Mouse (Mus musculus) regulatory T cell (primary cell): ENCODE data around the gene Atrnl1.

ENCODE experiments used
- in situ Hi-C: fragments of 300-600 bp; cut with MboI, MseI; formaldehyde crosslinking; loops from one replicate; pipeline ENCODE4 v1.15.1; 2025; ENCODE audit warnings: high pct_unique_total_duplicates

Atrnl1 gene

GRCm38 (mm10) chr19:57609361-57610057 is 1.3 kb upstream of the Atrnl1 start:
- in situ Hi-C loops, result loop anchor here (25.0 kb wide), 1 partner anchor 572 kb away; no protein-coding TSS in a partner anchor

DNA sequence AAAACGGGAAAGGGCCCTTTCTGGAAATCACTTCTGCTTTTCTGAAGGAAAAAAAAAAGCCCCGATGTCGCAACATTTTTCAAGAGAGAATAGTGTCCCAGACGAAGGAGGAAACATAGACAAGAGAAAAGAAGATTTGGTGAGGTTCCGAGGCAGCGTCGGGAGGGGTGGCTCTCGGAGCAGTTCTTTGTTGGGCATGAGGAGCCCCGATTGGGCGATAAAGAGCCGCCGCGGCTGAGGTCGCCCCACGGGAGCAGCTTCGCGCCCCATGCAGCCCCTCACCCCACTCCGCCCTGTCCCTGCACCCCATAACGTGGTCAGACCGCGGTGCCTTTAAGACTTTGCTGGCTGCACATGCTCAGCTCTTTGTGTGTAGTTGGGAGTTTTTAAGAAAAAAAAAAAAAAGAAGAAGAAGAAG is 767 bp upstream of the Atrnl1 start:
- in situ Hi-C loops, result loop anchor here (25.0 kb wide), 1 partner anchor 573 kb away; no protein-coding TSS in a partner anchor

DNA sequence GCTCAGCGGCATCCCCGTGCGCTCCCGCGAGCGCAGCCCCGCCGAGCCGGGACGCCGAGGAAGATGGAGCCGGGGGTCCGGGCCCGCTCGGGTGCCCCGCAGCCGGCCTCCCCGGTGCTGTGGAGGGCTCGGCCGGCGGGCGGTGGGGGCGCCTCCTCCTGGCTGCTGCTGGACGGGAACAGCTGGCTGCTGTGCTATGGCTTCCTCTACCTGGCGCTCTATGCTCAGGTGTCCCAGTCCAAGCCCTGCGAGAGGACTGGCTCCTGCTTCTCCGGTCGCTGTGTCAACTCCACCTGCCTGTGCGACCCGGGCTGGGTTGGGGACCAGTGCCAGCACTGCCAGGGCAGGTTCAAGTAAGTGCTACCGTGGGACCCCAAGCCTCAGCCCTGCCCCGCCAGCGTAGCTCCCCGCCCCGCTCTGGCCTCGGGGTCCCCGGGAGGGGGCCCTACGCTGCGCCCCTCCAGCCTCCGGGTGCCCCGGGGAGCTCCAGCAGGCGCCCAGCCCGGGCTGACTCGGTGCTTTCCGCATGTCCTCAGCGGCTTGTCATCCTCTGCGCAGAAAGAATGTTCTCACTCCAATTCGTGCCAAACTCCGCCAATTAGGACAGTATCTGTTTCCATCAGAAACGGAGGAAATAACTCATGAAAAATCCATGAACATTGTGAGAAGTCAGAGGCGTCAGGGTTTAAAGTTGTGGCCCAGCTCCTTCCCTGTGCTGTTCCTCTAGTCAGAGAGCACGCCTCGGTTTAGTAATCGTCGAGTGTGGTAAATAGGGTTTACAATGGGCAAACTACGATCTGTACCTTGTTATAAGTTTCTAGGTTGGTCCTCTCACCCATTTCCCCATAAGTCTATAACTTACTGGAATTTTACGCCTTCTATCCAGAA is 701 bp downstream of the Atrnl1 start:
- in situ Hi-C loops, result loop anchor here (25.0 kb wide), 1 partner anchor 574 kb away; no protein-coding TSS in a partner anchor

GRCm38 (mm10) chr19:57612179-57612472 is 1.3 kb downstream of the Atrnl1 start:
- in situ Hi-C loops, result loop anchor here (25.0 kb wide), 1 partner anchor 575 kb away; no protein-coding TSS in a partner anchor

DNA sequence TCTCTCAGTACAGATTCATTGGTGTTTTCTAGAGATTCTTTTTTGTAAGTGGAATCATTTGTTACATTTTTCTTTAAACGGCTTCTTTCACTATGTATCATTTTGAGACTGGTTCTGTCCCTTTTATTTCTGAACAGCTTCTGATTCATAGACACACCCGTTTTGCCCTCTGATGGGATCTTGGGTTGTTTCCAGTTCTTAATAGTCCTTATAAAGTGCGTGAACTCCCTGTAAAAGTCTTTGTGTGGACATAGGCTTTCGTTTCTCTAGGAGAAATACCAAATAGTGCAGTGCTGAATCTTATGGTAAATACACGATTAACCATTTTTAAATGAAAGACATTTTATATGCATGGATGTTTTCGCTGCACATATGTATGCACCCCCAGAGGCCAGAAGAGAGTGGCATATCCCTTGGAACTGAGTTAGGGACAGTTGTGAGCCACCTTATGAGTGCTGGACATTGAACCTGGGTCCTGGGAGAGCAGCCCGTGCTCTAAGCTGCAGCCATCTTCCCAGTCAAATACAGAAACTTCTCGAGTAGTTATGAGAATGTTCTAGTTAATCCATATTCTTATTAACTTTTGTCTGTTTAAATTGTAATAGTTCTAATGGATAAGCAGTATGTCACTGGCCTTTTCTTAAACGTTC is 5.3 kb downstream of the Atrnl1 start:
- in situ Hi-C loops, result loop anchor here (25.0 kb wide), 1 partner anchor 579 kb away; no protein-coding TSS in a partner anchor

- in situ Hi-C loops, result loop anchor here (25.0 kb wide), 1 partner anchor 582 kb away; no protein-coding TSS in a partner anchor
Observed at GRCm38 (mm10) chr19:57619088-57619487, 8.3 kb downstream of the Atrnl1 start.

GRCm38 (mm10) chr19:57621814-57622213 is 11.0 kb downstream of the Atrnl1 start:
- in situ Hi-C loops, result loop anchor here (25.0 kb wide), 1 partner anchor 585 kb away; no protein-coding TSS in a partner anchor

DNA sequence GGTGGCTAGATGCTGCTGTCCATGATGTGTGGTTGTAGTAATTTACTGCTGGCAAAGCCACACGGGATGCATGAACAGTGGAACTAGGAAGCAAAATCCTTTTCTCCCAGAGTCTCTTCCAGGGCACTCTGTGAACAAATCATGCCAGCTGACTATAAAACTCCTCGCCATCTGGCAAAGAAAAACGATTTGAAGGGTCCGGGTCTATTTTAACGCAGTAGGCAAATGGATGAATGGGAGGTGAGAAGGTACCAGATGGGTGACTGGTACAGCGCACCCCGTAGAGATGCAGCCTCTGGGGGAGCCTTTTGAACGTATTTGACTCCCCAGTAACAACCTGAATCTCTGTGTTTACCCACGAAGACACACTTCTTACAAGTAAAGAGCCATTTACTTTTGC is 14.9 kb downstream of the Atrnl1 start:
- in situ Hi-C loops, result no loop called here

- in situ Hi-C loops, result no loop called here
Observed at GRCm38 (mm10) chr19:57627251-57627650, 16.4 kb downstream of the Atrnl1 start.

DNA sequence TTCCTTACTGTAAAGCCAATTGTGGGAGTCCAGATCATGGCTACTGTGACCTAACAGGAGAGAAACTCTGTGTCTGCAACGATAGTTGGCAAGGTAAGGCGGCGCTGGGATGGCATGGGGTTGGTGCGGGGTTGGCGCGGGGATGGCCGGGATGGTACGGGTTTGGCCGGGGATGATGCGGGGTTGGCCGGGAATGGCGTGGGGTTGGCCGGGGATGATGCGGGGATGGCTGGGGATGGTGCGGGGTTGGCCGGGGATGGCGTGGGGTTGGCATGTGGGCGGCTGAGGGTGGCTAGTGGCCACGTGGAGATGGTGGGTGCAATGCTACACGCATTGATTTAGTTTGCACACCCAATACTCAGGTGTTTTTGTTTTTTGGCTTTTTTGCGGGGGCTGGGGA is 31.7 kb downstream of the Atrnl1 start:
- in situ Hi-C loops, result loop anchor here (10.0 kb wide), 2 partner anchors 238 to 488 kb away; no protein-coding TSS in a partner anchor

DNA sequence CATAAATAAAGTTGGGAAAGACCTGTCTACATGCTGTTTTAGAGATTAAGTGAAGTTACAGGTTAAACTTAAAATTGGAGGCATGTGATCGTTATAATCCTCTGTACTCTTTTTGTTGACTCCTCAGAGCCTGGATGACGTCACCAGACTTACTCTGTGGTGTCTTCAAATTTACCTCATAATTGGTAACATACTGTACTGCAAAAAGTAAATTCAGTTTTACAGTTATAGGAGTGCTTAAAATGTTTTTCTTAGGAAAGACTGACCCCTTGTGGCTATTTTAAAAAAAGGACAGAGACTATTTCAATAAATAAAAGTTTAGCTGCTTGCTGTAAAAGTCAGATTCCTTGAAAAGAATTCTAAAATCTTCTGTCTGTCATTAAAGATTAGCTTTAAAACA is 32.1 kb downstream of the Atrnl1 start:
- in situ Hi-C loops, result loop anchor here (10.0 kb wide), 2 partner anchors 238 to 488 kb away; no protein-coding TSS in a partner anchor

- in situ Hi-C loops, result loop anchor here (10.0 kb wide), 2 partner anchors 244 to 494 kb away; no protein-coding TSS in a partner anchor
Observed at GRCm38 (mm10) chr19:57648202-57648943, 37.5 kb downstream of the Atrnl1 start.

GRCm38 (mm10) chr19:57648944-57649271 is 38.1 kb downstream of the Atrnl1 start:
- in situ Hi-C loops, result loop anchor here (10.0 kb wide), 2 partner anchors 244 to 494 kb away; no protein-coding TSS in a partner anchor

GRCm38 (mm10) chr19:57655083-57655482 is 44.2 kb downstream of the Atrnl1 start:
- in situ Hi-C loops, result no loop called here

DNA sequence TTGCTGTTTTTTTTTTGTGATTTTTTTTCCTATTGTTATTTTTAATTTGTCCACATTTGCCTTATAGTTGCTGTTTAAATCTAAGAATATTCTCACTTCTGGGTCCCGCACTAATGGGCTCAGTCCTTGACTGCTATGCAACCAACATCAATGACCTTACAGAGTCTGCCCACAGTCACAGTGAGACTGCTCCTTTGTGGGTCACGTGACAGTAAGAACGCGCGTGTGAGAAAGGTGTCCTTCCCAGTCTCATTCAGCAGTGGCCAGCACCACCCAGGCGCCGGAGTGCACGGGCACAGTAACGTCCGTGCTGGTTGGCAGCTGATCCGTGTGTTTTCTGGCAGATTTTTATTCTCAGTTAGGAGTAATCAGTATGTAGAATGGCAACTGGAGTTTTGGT is 44.7 kb downstream of the Atrnl1 start:
- in situ Hi-C loops, result no loop called here

DNA sequence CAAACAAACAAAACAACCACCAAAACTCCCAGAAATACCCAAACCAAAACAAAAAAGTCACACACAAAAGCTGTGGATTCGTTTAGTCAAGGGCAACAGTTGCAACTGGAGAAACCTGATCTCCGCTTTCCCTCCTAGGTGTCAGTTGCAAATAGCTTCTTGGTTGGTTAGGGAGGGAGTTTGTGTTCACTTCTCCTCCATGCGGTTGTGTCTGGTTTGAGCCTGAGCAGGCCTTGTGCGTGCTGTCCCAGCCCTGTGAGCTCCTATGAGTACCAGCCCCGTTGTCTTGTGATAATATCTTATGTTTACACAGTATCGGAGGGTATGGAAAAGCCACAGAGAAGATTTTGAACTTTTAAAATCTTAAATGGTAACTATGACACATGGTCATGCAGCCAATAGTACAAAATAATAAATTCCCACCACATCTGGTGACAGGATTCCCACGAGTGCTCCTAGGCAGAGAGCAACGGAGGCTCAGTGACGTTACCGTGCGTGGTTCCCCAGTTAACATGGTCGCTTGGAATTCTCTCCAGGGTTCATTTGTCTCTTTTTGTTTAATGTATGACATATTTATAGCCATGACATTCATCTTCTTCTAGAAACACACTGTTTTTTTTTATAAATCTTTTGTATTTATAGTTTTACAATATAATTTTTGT is 46.7 kb downstream of the Atrnl1 start:
- in situ Hi-C loops, result no loop called here

DNA sequence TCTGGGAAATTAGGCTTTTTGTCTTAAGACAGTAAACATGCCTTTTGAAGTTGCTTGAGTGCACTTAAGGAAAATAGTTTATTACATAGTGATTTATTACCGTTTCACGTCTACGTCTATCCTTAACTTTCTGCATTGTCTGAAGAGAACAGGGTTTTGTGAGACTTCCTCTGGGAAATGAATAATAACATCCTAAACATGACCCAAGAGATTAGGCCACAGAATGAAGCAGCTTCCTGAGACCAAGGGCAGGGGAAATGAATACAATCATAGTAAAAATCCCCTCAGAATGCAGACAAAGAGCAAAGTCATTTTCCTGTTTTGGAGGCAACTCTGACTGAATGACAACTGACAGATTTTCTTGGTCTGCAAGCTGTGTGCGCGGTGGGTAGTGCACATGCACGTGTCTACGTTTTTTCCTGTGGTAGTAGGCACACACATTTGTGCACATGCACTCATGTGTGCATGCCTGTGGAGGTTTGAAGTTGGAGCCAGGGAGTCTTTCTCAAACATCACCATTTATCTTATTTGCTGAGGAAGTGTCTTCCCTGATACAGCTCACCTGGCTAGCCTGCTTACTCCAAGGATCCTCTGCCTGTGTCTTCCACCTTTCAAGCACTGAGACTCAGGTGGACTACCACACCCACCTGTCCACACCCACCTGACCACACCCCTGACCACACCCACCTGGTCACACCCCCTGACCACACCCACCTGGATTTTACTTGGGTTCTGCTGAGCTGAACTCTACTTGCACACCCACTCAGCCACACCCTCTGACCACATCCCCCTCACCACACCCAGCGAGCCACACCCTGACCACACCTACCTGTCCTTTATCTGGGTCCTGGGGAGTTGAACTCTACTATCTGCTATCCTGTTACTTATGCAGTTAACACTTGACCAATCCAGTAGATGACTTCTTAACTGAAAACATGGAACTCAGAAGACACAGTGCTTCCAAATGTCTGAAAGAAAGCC is 47.6 kb downstream of the Atrnl1 start:
- in situ Hi-C loops, result no loop called here

- in situ Hi-C loops, result no loop called here
Observed at GRCm38 (mm10) chr19:57667011-57667410, 56.2 kb downstream of the Atrnl1 start.

GRCm38 (mm10) chr19:57667946-57668345 is 57.1 kb downstream of the Atrnl1 start:
- in situ Hi-C loops, result no loop called here
